Mouse (Mus musculus) MEL-GATA-1-ER (cell line): ENCODE measurements around the gene Fbxw8.

Experiments used
- DNase-seq: peaks from one replicate; pipeline ENCODE4 v3.0.0-alpha.2; 2012; ENCODE audit warnings: low read depth; ENCODE audit errors: extremely low read depth

The Fbxw8 gene

GRCm38 (mm10) chr5:118154839-118155564, at the start of gene Fbxw8:
Gene Fbxw8, minus strand, starts transcription at chr5:118155464.
- DNase-seq: peak; percentile 70

- no peak for DNase-seq
These were observed 49.6 kb upstream of the Fbxw8 start for GRCm38 (mm10) chr5:118204675-118205440.

DNA sequence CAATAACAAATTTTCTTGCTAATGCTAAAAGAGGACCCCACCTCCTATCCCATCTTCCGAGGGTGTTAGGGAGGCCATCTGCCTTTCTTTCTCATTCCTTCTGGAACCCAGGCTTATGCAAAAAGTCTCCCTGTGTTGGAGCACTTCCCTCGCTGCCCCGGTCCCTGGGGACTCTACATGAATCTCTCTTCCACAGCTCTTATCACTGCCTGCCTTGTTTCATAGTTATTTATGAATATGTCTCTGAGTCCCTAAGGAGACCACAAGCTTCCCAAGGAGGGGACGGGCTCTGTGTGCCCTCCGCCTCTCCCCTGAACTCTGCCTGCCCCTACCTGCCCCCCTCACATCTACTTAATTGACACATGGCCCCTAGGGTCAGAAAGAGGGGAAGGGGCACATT, 44.4 kb upstream of the Fbxw8 start:
- no peak for DNase-seq

- DNase-seq: no peak
These were observed 42.2 kb upstream of the Fbxw8 start for GRCm38 (mm10) chr5:118197421-118197820.

DNA sequence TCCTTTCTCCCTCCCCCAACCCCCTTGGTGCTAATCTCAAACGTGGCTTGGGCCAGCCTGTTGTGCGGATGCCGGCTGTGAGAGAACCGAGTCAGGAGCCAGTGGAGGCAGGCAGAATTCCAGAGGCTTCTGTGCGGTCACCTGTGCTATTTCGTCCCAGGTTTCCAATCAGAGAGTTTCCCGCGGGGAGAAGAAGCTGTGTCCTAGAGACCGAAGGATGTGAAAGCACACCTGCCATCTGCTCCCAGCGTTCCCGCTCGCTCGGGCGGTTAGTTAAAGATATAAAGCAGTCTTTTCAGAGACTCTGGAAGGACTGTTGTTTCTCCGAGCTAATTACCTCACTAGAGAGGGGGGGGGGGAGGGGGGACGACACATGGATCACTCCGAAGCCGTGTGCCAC, 37.0 kb upstream of the Fbxw8 start:
- DNase-seq: no peak

DNA sequence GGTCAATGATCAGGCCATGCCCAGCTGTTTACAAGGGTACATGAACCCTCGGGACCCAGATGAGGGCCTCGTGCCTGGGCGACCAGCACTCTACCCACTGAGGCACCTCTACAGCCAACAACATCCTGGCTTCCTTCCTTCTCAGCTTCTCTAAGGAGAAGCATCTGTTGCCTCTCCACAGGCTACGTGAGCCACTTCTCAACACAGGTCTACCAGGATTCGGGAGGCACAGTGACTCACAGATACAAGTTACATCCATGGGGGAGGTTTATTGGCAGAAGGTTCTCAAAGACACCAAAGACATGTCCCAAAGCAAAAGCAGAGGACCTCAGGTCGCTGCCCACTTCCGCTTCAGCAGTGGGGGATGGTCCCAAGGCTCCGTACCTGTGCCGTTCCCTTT, 35.2 kb upstream of the Fbxw8 start:
- no peak for DNase-seq

GRCm38 (mm10) chr5:118188356-118188755, 33.1 kb upstream of the Fbxw8 start:
- no peak for DNase-seq

GRCm38 (mm10) chr5:118186903-118187633, 31.8 kb upstream of the Fbxw8 start:
- DNase-seq: no peak

- DNase-seq: no peak
These were observed 22.4 kb upstream of the Fbxw8 start for GRCm38 (mm10) chr5:118177640-118178039.

DNA sequence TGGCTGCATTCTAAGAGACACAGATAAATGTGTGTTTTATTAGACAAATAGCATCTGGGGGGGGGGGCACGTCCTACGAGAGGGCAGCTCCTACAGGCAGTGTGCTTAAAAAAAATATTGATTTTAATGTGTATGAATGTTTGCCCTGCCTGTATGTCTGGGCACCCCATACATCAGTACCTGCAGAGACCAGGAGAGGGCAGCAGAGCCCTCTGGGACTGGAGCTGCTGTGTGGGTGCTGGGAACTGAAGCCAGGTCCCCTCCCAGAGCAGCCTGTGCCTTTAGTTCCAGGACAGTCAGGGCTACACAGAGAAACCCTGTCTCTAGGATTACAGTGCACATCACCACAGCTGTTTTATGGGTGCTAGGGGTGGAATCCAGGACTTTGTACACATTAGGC, 19.9 kb upstream of the Fbxw8 start:
- no peak for DNase-seq

GRCm38 (mm10) chr5:118174310-118175009, 19.2 kb upstream of the Fbxw8 start:
- DNase-seq: no peak

DNA sequence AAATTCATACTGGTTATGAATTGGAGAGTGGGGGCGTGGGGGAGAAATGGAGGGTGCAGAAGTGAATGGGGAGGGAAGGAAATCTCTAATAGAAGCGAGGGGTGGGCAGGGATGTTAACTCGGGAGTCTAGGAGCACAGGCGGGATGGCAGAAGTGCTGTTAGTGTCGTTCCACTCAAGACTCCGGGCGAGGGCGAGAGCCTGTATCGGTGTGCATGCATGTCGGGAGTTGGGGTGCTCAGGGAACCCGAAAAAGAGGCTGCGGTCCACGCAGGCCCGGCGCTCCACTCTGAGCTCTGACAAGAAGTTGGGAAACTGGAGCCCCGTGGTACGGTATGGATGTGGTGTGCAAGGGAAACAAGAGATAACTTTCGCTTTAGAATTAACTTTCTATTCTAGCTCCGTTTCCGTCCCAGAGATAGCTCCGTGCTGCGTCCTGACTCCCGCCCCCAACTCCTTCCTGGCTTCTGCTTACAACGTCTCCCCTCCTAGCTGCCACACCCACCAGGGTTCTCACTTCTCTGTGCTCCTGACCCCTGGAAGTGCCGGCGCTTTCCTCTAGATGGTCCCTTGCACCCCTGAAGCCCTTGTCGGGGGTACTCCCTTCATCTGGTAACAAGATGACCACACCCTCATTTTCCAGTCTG, 16.9 kb upstream of the Fbxw8 start:
- no peak for DNase-seq

DNA sequence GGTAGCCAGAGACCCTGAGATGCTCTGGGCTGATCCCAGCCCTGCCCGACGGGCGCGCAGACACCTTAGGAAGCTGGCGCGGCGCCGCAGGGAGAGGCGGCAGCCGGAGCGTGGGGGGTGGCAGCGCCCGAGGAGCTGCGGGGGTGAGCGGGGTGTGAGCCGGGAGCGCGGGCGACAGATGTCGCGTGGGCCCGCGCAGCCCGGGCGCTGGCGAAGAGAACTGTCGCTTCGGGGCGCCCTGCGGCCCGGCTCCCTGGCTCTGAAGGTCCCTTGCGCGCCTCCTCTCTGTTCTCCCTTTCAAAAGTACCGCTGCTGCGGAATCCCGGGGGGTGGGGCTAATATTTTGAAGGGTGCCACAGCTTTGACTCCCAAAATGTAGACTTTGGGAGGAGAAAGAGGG, 16.4 kb upstream of the Fbxw8 start:
- DNase-seq: no peak

DNA sequence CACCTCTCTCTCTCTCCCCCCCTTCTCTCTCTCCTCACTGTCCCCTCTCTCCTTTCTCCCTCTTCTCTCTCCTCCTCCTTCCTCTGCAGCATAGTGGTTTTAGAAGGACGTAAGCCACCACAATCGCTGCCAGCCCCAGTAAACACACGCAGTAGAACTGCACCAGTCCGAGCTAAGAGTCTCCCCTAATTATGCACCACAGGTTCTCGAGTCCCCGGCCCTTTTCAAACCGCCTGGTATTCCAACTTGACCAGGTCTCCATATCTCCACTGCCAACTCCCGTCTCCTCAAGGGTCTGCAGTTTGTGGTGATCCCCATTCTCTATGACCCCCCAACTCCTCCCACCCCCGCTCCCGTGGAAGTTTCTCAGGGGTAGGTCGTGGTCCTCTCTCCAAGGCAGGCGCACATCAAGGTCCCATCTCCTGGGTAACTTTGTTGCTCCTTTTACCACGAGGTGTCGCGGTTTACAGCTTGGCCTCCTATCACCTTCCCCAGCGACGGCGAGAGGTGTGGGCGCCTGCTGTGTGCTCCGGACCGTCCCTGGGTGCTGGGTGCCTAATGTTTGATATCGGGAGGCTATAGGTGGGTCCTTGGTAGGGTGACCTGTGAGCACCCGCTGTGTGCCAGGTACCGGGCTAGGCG, 15.7 kb upstream of the Fbxw8 start:
- no peak for DNase-seq

DNA sequence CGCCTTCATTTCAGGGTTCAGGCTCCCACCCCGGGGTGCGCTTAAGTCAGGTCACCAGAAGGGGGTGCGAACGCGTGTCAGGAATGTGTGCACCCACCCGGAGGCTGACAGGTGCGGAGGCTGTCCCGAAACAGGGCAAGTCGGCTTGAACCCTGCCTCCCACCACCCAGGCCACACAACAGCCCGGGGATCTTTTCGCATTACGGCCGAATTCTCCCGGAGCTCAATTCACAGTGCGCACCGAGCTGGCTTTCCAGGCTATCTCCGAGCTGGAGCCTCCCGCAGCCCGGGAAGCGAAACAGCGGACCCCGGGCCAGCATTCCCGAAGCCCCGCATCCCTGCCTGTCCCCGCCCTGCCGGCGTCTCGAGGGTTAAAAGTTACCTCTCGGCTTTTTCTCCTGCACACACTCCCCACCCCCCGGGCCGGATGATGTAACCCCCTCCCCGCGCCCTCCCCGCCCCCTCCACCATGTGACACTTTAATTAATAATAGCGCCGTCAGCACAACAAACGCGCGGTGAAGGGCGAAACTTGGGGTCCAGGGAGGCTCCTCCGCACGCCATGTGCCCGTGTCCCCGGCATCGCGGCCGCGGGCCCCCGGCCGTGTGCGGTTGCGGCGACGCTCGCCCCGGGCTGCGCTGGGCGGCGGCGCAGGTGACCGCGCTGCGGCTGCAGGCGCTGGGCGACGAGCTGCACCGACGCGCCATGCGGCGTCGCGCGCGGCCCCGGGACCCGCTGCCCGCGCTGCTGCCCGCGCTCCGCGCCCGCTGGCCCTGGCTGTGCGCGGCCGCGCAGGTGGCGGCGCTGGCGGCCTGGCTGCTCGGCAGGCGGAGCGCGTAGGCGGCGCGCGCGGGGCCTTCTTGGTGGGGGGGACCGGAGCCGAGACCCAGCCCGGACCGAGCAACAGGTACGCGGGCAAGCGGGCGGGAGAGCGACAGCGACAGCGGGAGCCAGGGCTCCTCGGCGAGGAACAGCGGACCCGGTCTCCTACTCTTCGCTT, 14.3 kb upstream of the Fbxw8 start:
- DNase-seq: no peak

DNA sequence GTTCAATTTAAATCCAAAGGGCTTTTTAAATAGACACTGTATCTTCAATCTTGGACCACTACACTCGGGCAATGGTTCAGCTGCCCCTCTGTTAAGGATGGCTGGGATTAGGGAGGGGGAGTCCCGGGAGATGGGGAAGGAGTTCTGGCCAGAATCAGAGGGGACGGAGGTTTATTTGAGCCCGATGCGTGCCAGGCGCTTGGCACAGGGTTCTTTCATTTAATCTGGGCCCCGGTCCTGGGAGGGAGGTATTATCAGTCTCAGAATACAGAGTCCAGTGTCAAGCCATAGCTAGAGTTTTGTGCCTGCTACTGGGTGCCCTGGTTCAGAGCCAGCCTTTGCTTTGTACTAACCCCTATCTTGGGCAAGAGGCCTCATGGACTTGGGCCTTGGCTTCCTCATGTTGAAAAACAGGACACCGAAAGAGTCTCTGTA, 12.3 kb upstream of the Fbxw8 start:
- DNase-seq: no peak

GRCm38 (mm10) chr5:118165462-118165861, 10.2 kb upstream of the Fbxw8 start:
- no peak for DNase-seq

DNA sequence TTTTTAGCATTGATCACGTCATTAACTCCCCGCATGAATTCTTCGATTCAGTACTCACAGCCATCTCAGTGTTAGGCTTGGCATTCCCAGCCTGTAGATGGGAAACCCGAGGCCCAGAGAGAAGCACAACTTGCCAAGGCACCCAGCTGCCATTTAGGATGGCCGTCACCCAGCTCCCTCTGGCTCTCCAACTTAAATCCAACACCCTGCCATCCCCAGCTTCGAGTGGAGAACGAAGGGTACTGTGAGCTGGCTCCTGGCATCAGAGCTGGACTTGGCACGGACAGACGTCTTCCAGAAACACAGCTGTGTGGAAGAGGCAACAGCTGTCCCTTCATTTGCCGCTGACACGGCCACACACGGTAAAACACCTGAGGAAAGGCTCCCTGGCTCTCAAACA, 9.3 kb upstream of the Fbxw8 start, which contains the start of gene Hrk:
Hrk (plus strand) TSS at position 68 of the 400 bp plus-strand sequence.
- DNase-seq: no peak

- DNase-seq: no peak
These were observed 5.4 kb upstream of the Fbxw8 start for GRCm38 (mm10) chr5:118160691-118161090.
